8 mouse cellular contexts compared by ENCODE assay signal in the genomic region with DNA sequence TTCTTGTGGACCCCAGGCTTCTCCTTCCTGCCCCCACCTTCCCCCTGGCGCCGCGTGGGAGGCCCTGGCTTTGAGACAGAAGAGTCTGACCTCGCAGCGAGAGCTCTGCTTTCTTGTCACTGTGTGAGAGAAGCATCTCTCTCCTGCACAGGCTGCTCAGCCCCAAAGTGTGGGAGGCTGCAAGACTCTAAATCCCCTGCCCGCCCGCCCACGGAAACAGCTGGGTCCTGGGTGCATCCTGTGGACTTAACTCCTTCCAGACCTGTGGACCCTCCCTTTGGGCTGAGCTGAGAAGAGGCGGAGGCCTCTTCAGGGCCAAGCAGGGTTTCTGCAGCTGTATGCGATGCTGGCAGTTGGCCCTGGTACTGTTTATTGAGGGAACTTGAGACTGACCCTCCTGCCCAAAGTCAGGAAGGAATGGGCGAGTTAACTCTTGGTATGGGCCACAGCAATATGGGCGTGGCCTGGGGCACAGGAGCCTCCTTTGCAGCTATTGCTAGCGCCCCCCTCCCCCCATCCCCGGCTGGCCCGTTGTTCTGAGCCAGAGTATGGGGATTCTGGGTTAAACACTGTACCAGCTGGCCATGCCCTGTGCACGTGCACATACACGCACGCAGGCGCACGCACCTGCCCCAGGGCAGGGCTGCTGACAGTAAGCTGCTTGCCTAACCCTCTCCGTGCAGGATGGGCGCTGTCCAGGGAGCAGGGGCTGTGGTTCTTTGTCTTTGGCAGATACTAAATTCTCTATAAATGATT. TPM values are rescaled to one million over a fixed set of nuclear protein-coding genes. Genes with fewer than 3 reads are reported as not detected.
DNase-seq lines count a peak whose midpoint lies in the region; ATAC-seq and TF ChIP-seq lines count a peak whose summit lies in the region.

A gene (plus strand): TSS at position 655 of the 756 bp plus-strand sequence.

- peak within 1 kb of the TSS; percentile 3; the same call in 1 of the 2 replicates for H3K27ac ChIP-seq in left cerebral cortex, adult 2 months
- H3K27ac ChIP-seq in embryonic facial prominence, embryonic 10.5 days (replicated peaks) = peak within 1 kb of the TSS; percentile 75
- peak within 1 kb of the TSS; percentile 70 for H3K27ac ChIP-seq in heart, embryonic 15.5 days

- H3K4me3 ChIP-seq in left cerebral cortex, adult 2 months = no peak within 1 kb of the TSS
- H3K4me3 ChIP-seq in embryonic facial prominence, embryonic 10.5 days = 0 out of 2 replicates have a peak within 1 kb of the TSS, but pooled peaks have one; percentile 27
- H3K4me3 ChIP-seq in heart, embryonic 15.5 days = no peak within 1 kb of the TSS

- H3K4me2 ChIP-seq in heart, embryonic 15.5 days = peak within 1 kb of the TSS; percentile 20

- H3K27me3 ChIP-seq in embryonic facial prominence, embryonic 10.5 days (replicated peaks; ENCODE audit: low read depth, poor library complexity, severe bottlenecking) = peaks cover 21% of the 10 kb centered on the region
- H3K27me3 ChIP-seq in heart, embryonic 15.5 days = 0 out of 2 replicates have a peak, but pooled peaks cover 3% of the 10 kb centered on the region

- DNase-seq in left cerebral cortex, adult 2 months (ENCODE audit: extremely low spot score in 1 of 2, low spot score in 2 of 2) = peak in 1 of 2 experiments; percentile 40
- DNase-seq in left cerebral cortex, postnatal 14 days (ENCODE audit: low spot score in 2 of 2) = no peak
- peak; percentile 54 for DNase-seq in embryonic facial prominence, embryonic 10.5 days (ENCODE audit: low spot score)
- DNase-seq in lung, postnatal 10 days = peak; percentile 76
- peak; percentile 72 for DNase-seq in thymus, postnatal 0 days (ENCODE audit: low spot score)
- no peak for DNase-seq in adipocyte (ENCODE audit: low spot score)
- no peak for DNase-seq in MN1 (ENCODE audit: low spot score)

- WGBS in embryonic facial prominence, embryonic 10.5 days = 30% methylated on average over 22 of the region's 22 CpGs
- WGBS in heart, embryonic 15.5 days = 20% methylated on average over 22 of the region's 22 CpGs

- H3K9ac ChIP-seq in heart, embryonic 15.5 days = no peak within 1 kb of the TSS

- H3K4me1 ChIP-seq in embryonic facial prominence, embryonic 10.5 days = peaks cover 41% of the 10 kb centered on the region
- peaks cover 36% of the 10 kb centered on the region for H3K4me1 ChIP-seq in heart, embryonic 15.5 days (replicated peaks)

- H3K36me3 ChIP-seq in embryonic facial prominence, embryonic 10.5 days (replicated peaks) = no peaks in the 10 kb centered on the region
- no peaks in the 10 kb centered on the region for H3K36me3 ChIP-seq in heart, embryonic 15.5 days

- intact Hi-C loops in left cerebral cortex, adult 2 months (cut with DNase I) = no loop called here
- intact Hi-C loops in left cerebral cortex, postnatal 14 days (cut with DNase I) = no loop called here

- H3K9me3 ChIP-seq in embryonic facial prominence, embryonic 10.5 days = no peaks in the 10 kb centered on the region
- no peaks in the 10 kb centered on the region for H3K9me3 ChIP-seq in heart, embryonic 15.5 days (replicated peaks)

- no peak for TF ChIP-seq CTCF in left cerebral cortex, adult 2 months (IDR thresholded peaks at IDR 0.05)

- ATAC-seq in heart, embryonic 15.5 days (replicated peaks; ENCODE audit: insufficient number of reproducible peaks, insufficient read depth, low FRiP score, low read depth) = peak; percentile 54

RNA-seq across cellular contexts. Expression of the gene that starts here (rescaled TPM):
- 1 to 10 TPM; 1.6 to 1.7 TPM for total RNA-seq in left cerebral cortex, adult 2 months (2021)
- 1 to 10 TPM; 2.3 to 2.5 TPM for total RNA-seq in left cerebral cortex, postnatal 14 days (2021)
- polyA plus RNA-seq in embryonic facial prominence, embryonic 10.5 days (2016; fragmentation: Nextera tagmentation; extraction: Ambion mirVana) = 5.5 and 7.9 TPM in 2 replicates
- 3,693 and 4,133 TPM in 2 replicates for polyA plus RNA-seq in heart, embryonic 15.5 days (2015; fragmentation: Nextera tagmentation; extraction: Ambion mirVana)
- polyA plus RNA-seq in thymus, postnatal 0 days (2015; fragmentation: Nextera tagmentation; extraction: Ambion mirVana) = 7.5 and 7.9 TPM in 2 replicates

Comparison
In these comparisons a context has a peak if more than half of its experiments do, and no peak if none do; other contexts are left out.
1. RNA of the gene that starts here (polyA plus RNA-seq): 3,693 to 4,133 TPM in heart, embryonic 15.5 days; 7.5 to 7.9 TPM in thymus, postnatal 0 days and 5.5 to 7.9 TPM in embryonic facial prominence, embryonic 10.5 days; every median in the first group is over 100 times any median in the second.
2. DNase-seq: peak in embryonic facial prominence, embryonic 10.5 days (single experiment), lung, postnatal 10 days (single experiment) and thymus, postnatal 0 days (single experiment); none in left cerebral cortex, postnatal 14 days (0 of 2), adipocyte (single experiment) and MN1 (single experiment).
3. H3K27ac ChIP-seq: peak in every context shown above with its lines; median percentile 75 in embryonic facial prominence, embryonic 10.5 days; 70 in heart, embryonic 15.5 days; 3 in left cerebral cortex, adult 2 months.